Mouse (Mus musculus) ES-E14 (cell line): ENCODE data around the gene Ninj1. TPM values are rescaled to one million over a fixed set of nuclear protein-coding genes. Genes with fewer than 3 reads are reported as not detected.

Experiments
- DNase-seq: peaks from one replicate; pipeline ENCODE4 v3.0.0-alpha.2; 2013; ENCODE audit warnings: low read depth, low spot score
- H3K27ac ChIP-seq: 2 replicates; pipeline ENCODE4 v1.5.1; 2012; ENCODE audit warnings: low read depth, mild to moderate bottlenecking, low read length, moderate library complexity, mixed read lengths; ENCODE audit not compliant: poor library complexity, insufficient read depth, severe bottlenecking
- H3K36me3 ChIP-seq: 2 replicates; pipeline ENCODE4 v1.6.1; 2012; ENCODE audit warnings: mild to moderate bottlenecking, low read length, moderate library complexity, mixed read lengths; ENCODE audit not compliant: control insufficient read depth, poor library complexity, insufficient read depth, severe bottlenecking
- H3K4me1 ChIP-seq, 2 experiments: fragments of 150-350 bp in 1 of 2; sonication (generic) in 1 of 2; 2 replicates each; pipeline ENCODE4 v1.6.1; 2012; ENCODE audit warnings: low read length in 2 of 2, mild to moderate bottlenecking in 1 of 2, mixed read lengths in 1 of 2; ENCODE audit not compliant: control insufficient read depth in 2 of 2, insufficient read depth in 2 of 2, poor library complexity in 1 of 2
- H3K4me3 ChIP-seq, 2 experiments: fragments of 150-350 bp in 1 of 2; sonication (generic) in 1 of 2; 2 replicates each; pipeline ENCODE4 v1.5.1; 2012; ENCODE audit warnings: low read length in 2 of 2, low read depth in 1 of 2, mild to moderate bottlenecking in 1 of 2, mixed read lengths in 1 of 2; ENCODE audit not compliant: insufficient read depth in 1 of 2, poor library complexity in 1 of 2, severe bottlenecking in 1 of 2
- H3K9ac ChIP-seq: 2 replicates; pipeline ENCODE4 v1.6.1; 2012; ENCODE audit warnings: low read depth, mild to moderate bottlenecking, low read length, mixed read lengths; ENCODE audit not compliant: poor library complexity, insufficient read depth, severe bottlenecking
- H3K9me3 ChIP-seq: fragments of 150-350 bp; sonication (generic); 2 replicates; pipeline ENCODE4 v1.6.1; 2012; ENCODE audit warnings: low read depth, mild to moderate bottlenecking, low read length; ENCODE audit not compliant: control insufficient read depth, insufficient read depth
- CHD2 ChIP-seq: IDR thresholded peaks from 2 replicates; pipeline ENCODE4 v1.6.1; 2014; ENCODE audit warnings: mild to moderate bottlenecking, low read depth, low read length, inconsistent platforms
- HCFC1 ChIP-seq: IDR thresholded peaks from 2 replicates; pipeline ENCODE4 v1.6.1; 2012; ENCODE audit warnings: low read length, inconsistent platforms, borderline replicate concordance; ENCODE audit not compliant: insufficient read depth
- MAFK ChIP-seq: IDR thresholded peaks from 2 replicates; pipeline ENCODE4 v1.6.1; 2014; ENCODE audit warnings: mild to moderate bottlenecking, low read depth, low read length, inconsistent platforms; ENCODE audit not compliant: insufficient read depth
- ZC3H11A ChIP-seq: IDR thresholded peaks from 2 replicates; pipeline ENCODE4 v1.6.1; 2012; ENCODE audit warnings: low read depth, mild to moderate bottlenecking, inconsistent platforms, low read length, borderline replicate concordance
- ZNF384 ChIP-seq: IDR thresholded peaks from 2 replicates; pipeline ENCODE4 v1.6.1; 2012; ENCODE audit warnings: low read depth, low read length, inconsistent platforms
- in situ Hi-C, 2 experiments: fragments of 600-800 bp; cut with MboI; formaldehyde crosslinking; loops; one replicate each; pipeline ENCODE4 v1.15.1; 2025; ENCODE audit warnings: low sequenced_read_pairs in 2 of 2, inconsistent platforms in 1 of 2; ENCODE audit not compliant: unreplicated experiment in 2 of 2
- total RNA-seq: library from RNA; depleted of rRNA; stranded (reverse); fragments of 300-350 nt; gene quantifications from 2 replicates; pipeline ENCODE4 v1.2.3, GENCODE M21; 2012

Gene Ninj1
- total RNA-seq, 1 experiment = 20.8 TPM

DNA sequence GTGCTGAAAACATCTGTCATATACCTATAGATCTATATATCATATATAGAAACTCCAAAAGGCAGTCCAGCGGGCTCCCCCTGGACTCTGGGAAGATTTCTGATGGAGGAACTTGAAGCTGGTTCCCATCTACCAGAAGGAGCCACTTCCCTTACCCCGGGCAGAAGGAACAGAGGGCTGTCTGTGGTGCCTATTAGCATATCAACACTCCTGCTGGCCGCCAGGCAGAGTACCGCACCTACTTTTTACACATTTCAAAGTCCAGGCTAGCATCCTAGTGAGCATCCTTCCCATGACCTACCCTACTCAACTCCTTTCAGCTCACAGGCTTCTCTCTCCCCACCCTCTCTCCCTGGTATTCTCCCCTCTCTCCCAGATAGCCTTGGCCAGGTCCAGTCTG lies 38.3 kb downstream of the Ninj1 start:
- H3K27ac ChIP-seq = no peak overlapping the region
- no peak for DNase-seq
- no peak overlapping the region for H3K9ac ChIP-seq
- TF ChIP-seq CHD2 (no peak), ZNF384 (no peak), MAFK (no peak), HCFC1 (no peak), ZC3H11A (no peak)
- in situ Hi-C loops = no loop called here
- no peaks in the 10 kb centered on the region for H3K36me3 ChIP-seq
- H3K4me3 ChIP-seq = no peak overlapping the region
- H3K4me1 ChIP-seq = peaks cover 5% of the 10 kb centered on the region in 2 experiments; a peak in 2 of 4 replicates
- no peaks in the 10 kb centered on the region for H3K9me3 ChIP-seq

DNA sequence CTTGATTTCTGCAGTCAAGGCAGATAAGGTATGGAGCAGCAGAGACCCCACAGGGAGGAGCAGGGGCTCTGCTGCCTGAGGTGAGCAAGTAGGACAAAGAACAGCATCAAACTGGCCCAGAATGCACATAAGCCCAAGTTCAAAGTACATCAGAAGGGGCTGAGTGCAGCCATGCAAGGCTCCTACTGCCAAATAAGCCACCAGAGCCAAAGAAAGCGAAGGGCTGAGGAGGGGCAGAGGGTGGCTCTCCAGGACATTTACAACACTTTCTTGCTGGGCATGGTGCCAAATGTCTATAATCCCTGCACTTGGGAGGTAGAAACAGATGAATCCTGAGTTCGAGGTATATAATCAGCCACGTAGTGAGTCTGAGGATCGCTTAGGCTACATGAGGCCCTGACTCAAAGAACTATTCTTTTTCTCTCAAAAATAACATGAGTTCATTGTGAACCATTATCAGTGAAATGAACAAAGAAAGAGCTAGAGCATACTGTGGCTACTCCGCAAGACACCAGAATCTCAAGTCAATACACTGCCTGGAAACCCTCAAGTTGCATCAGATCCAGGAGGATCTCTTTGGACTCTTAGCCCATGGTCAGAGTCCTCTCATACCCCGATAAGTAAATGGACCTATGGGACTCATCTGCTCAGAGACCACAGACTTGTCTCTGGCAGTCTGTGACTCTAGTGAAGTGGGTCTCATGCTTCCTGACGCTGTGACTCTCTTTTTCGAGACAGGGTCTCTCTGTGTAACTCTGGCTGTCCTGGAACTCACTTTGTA lies 46.7 kb downstream of the Ninj1 start:
- H3K4me1 ChIP-seq = no peaks in the 10 kb centered on the region
- TF ChIP-seq CHD2 (no peak), MAFK (no peak), ZC3H11A (no peak), HCFC1 (no peak), ZNF384 (no peak)
- H3K27ac ChIP-seq = no peak overlapping the region
- no peaks in the 10 kb centered on the region for H3K9me3 ChIP-seq
- H3K9ac ChIP-seq = no peak overlapping the region
- no peak for DNase-seq
- H3K4me3 ChIP-seq = no peak overlapping the region
- in situ Hi-C loops = no loop called here
- no peaks in the 10 kb centered on the region for H3K36me3 ChIP-seq

DNA sequence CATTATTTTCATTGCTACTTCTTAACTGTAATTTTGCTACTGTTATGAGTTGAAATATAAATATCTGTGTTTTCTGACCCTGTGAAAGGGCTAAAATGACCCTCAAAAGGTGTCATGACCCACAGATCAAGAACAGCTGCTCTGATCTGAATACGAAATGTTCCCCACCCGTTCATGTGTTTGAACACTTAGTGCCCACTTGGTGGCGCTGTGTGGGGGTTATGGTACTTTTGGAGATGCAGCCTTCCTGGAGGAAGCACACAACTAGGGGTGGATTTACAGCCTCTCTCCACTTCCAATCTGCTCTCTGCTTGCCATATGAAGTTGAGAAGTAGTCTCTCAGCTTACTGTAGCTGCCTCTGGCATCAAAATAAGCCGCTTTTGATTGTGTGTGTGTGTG lies 47.4 kb downstream of the Ninj1 start:
- H3K9ac ChIP-seq = no peak overlapping the region
- H3K4me3 ChIP-seq = no peak overlapping the region
- H3K9me3 ChIP-seq = no peaks in the 10 kb centered on the region
- no peaks in the 10 kb centered on the region for H3K36me3 ChIP-seq
- in situ Hi-C loops = no loop called here
- TF ChIP-seq CHD2 = no peak
- no peak for TF ChIP-seq ZC3H11A
- TF ChIP-seq HCFC1 = no peak
- no peak for TF ChIP-seq MAFK
- no peak for TF ChIP-seq ZNF384
- no peak for DNase-seq
- no peak overlapping the region for H3K27ac ChIP-seq
- H3K4me1 ChIP-seq = no peaks in the 10 kb centered on the region

DNA sequence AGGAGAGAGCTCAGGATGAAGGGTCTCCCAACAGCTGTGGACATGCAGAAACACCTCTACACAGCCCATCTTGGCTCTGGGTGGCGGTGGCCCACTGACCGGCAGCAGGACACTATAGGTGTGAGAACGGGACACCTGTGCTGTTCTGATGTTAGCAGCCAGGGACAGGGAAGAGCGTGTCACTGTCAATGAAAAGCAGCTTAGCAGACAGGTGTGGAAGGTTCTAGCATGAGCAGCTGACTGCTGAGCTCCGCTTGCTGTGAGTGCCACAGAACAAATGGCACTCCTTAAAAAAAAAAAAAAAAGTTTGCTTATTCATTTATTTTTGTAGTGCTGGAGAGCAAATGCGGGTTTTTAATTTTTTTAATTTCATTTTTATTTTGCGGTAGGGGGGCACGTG lies 50.3 kb downstream of the Ninj1 start:
- no peak for DNase-seq
- TF ChIP-seq MAFK (no peak), CHD2 (no peak), ZC3H11A (no peak), ZNF384 (no peak), HCFC1 (no peak)
- H3K4me1 ChIP-seq = no peaks in the 10 kb centered on the region
- no peaks in the 10 kb centered on the region for H3K9me3 ChIP-seq
- H3K9ac ChIP-seq = no peak overlapping the region
- H3K27ac ChIP-seq = no peak overlapping the region
- H3K4me3 ChIP-seq = no peak overlapping the region
- H3K36me3 ChIP-seq = no peaks in the 10 kb centered on the region
- in situ Hi-C loops = no loop called here

DNA sequence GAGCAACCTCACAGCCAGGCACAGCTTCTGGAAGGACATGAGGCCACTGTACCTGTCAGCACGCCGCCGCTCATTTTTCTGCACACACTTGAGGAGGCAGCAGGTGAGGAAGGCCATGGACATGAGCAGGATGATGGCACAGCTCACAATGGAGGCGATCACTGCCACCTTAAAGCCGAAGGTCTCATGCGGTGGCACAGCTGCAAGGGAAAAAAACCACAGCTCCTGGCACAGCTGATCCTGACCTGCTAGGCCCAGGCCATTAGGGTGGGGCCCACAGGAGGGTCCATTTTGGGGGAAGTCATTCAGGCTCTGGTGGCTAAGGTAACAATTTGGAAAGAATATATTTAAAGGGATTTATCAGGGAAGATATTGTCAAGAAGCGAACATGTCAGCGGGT lies 51.5 kb downstream of the Ninj1 start:
- in situ Hi-C loops = no loop called here
- Histone ChIP-seq H3K4me3 (no peak overlapping the region), H3K9me3 (no peaks in the 10 kb centered on the region), H3K36me3 (no peaks in the 10 kb centered on the region), H3K9ac (no peak overlapping the region), H3K4me1 (no peaks in the 10 kb centered on the region), H3K27ac (no peak overlapping the region)
- DNase-seq = no peak
- no peak for TF ChIP-seq ZC3H11A
- TF ChIP-seq HCFC1 = no peak
- no peak for TF ChIP-seq MAFK
